Mouse (Mus musculus): ENCODE data around the gene Rasal2. TPM values are rescaled to one million over a fixed set of nuclear protein-coding genes. Genes with fewer than 3 reads are reported as not detected.

The Rasal2 gene
- polyA plus RNA-seq, 2 experiments: 0.58 to 1.1 TPM

DNA sequence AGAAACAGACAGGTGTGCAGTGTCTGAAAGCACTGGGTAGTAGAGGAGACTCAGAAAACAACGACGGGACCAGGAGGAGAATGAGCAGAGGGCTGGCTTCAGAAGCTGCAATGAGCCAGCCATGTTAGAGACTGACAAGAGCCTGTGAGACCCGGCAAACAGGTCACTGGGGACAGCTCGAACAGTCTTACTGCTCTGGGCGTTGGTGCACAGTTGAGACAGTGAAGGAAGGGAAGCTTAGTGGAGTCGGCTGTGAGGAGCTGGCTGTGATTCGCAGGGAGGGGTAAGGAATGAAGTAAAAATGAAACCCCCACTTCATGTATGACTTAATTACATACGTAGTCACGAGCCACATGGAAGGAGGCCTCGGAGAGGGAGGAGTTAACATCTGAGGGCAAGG lies 37.1 kb upstream of the Rasal2 start:
- Histone ChIP-seq H3K27me3 (ENCODE audit: control insufficient read depth, insufficient read depth, low read length) (no peaks in the 10 kb centered on the region), H3K36me3 (replicated peaks; ENCODE audit: control insufficient read depth, insufficient read depth, low read depth) (no peaks in the 10 kb centered on the region), H3K4me2 (ENCODE audit: low read depth) (peak overlapping the region; percentile 53), H3K4me3 (ENCODE audit: insufficient read depth in 1 of 2, low read depth in 2 of 2, low read length in 2 of 2) (peak overlapping the region in 1 of 2 experiments; percentile 14; a peak in 2 of 4 replicates), H3K9me3 (ENCODE audit: control insufficient read depth, low read length) (no peaks in the 10 kb centered on the region), H3K9ac (replicated peaks) (no peak overlapping the region), H3K27ac (no peak overlapping the region), H3K4me1 (replicated peaks; ENCODE audit: control insufficient read depth in 2 of 2, insufficient read depth in 2 of 2, low read length in 1 of 2) (peaks cover 0 to 13% of the 10 kb centered on the region in 2 experiments; a peak in 2 of 4 replicates)
- no peak for ATAC-seq (ENCODE audit: insufficient read depth)
- DNase-seq (ENCODE audit: low read depth in 3 of 3, low spot score in 3 of 3): no peak
- TF ChIP-seq EP300 (IDR thresholded peaks at IDR 0.05; ENCODE audit: low read depth): no peak
- TF ChIP-seq CTCF (IDR thresholded peaks at IDR 0.05; ENCODE audit: low read depth): no peak
- 12% methylated on average over 10 of the region's 10 CpGs for WGBS (ENCODE audit: insufficient replicate concordance)

DNA sequence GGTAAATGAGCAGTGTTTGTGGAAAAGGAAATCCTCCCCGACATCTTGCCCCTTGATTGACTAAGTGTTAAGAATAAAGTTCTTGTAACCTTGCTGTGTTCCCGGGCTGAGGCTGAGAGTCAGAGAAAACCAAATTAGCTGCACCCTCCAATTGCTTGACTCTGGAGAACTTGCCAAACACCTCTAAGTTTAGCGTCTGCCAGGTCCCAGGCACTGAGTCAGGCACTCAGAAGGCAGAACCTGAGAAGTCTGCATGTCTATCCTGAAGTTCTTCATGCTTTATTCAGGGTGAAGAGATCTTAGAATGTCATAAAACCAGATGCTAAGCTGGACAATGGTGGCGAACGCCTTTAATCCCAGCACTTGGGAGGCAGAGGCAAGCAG lies 36.4 kb upstream of the Rasal2 start:
- no peak for TF ChIP-seq EP300 (IDR thresholded peaks at IDR 0.05; ENCODE audit: low read depth)
- TF ChIP-seq CTCF (IDR thresholded peaks at IDR 0.05; ENCODE audit: low read depth): no peak
- H3K36me3 ChIP-seq (replicated peaks; ENCODE audit: control insufficient read depth, insufficient read depth, low read depth): no peaks in the 10 kb centered on the region
- no peak for DNase-seq (ENCODE audit: low read depth in 3 of 3, low spot score in 3 of 3)
- no peak overlapping the region for H3K27ac ChIP-seq
- no peaks in the 10 kb centered on the region for H3K9me3 ChIP-seq (ENCODE audit: control insufficient read depth, low read length)
- no peak overlapping the region for H3K4me3 ChIP-seq (ENCODE audit: insufficient read depth in 1 of 2, low read depth in 2 of 2, low read length in 2 of 2)
- no peak for ATAC-seq (ENCODE audit: insufficient read depth)
- H3K4me2 ChIP-seq (ENCODE audit: low read depth): no peak overlapping the region
- H3K27me3 ChIP-seq (ENCODE audit: control insufficient read depth, insufficient read depth, low read length): no peaks in the 10 kb centered on the region
- peaks cover 0 to 15% of the 10 kb centered on the region in 2 experiments; a peak in 2 of 4 replicates for H3K4me1 ChIP-seq (replicated peaks; ENCODE audit: control insufficient read depth in 2 of 2, insufficient read depth in 2 of 2, low read length in 1 of 2)
- H3K9ac ChIP-seq (replicated peaks): no peak overlapping the region
- WGBS (ENCODE audit: insufficient replicate concordance): 37% methylated on average over 5 of the region's 5 CpGs

DNA sequence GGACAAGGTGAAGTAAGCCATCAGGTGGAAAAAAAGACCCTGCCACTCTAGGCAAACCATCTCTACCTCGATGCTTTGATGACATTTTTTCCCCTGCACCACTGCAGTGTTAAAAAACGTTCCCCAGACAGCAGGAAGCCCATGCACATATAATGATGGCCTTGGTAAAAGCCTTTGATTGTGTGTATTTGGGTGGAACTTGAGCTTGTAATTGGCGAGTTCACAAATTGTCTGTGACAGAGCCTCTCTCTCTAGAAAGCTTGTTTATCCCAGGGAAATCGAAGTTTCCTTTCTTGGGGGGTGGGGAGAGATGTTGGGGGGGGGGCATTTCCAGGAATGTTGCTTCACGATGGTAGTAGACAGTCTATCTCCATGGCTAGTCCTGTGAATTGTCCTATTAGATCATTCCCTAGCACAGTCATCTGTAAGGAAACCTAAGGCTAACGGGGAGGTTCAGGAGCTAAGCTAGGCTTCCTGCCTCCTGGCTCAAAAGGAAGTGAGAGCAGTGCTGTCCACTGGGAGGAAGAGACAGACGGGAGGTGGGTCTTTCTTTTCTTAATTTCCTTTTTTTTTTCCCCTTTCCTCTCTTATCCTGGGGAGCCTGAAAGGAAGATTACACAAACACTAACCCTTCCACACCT lies 35.9 kb upstream of the Rasal2 start:
- Histone ChIP-seq H3K9me3 (ENCODE audit: control insufficient read depth, low read length) (no peaks in the 10 kb centered on the region), H3K27ac (no peak overlapping the region), H3K4me1 (replicated peaks; ENCODE audit: control insufficient read depth in 2 of 2, insufficient read depth in 2 of 2, low read length in 1 of 2) (peaks cover 0 to 15% of the 10 kb centered on the region in 2 experiments; a peak in 2 of 4 replicates), H3K27me3 (ENCODE audit: control insufficient read depth, insufficient read depth, low read length) (no peaks in the 10 kb centered on the region), H3K36me3 (replicated peaks; ENCODE audit: control insufficient read depth, insufficient read depth, low read depth) (no peaks in the 10 kb centered on the region), H3K4me2 (ENCODE audit: low read depth) (no peak overlapping the region), H3K9ac (replicated peaks) (no peak overlapping the region), H3K4me3 (ENCODE audit: insufficient read depth in 1 of 2, low read depth in 2 of 2, low read length in 2 of 2) (no peak overlapping the region)
- WGBS (ENCODE audit: insufficient replicate concordance): 24% methylated on average over 7 of the region's 7 CpGs
- ATAC-seq (ENCODE audit: insufficient read depth): no peak
- TF ChIP-seq EP300 (IDR thresholded peaks at IDR 0.05; ENCODE audit: low read depth) (no peak), CTCF (IDR thresholded peaks at IDR 0.05; ENCODE audit: low read depth) (no peak)
- DNase-seq (ENCODE audit: low read depth in 3 of 3, low spot score in 3 of 3): no peak

DNA sequence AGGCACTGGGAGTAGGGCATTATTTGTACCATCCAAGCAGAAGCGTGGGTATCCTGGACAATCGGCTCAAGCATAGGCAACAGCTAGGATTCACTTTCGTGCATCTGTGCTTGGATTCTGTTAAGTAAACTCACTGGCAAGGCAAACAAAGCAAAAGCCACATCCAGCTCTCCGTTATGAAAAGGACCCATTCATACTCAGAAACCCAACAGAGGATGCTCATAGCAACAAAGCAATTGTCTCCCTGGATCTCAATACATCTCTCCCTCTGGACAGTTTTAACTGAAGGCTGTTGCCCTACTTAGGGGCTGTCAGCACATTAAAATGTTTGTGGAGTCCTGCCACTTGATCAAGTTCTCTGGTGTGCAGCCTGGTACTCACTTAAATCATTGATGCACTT lies 34.7 kb upstream of the Rasal2 start:
- TF ChIP-seq EP300 (IDR thresholded peaks at IDR 0.05; ENCODE audit: low read depth): no peak
- TF ChIP-seq CTCF (IDR thresholded peaks at IDR 0.05; ENCODE audit: low read depth): no peak
- Histone ChIP-seq H3K9me3 (ENCODE audit: control insufficient read depth, low read length) (no peaks in the 10 kb centered on the region), H3K9ac (replicated peaks) (no peak overlapping the region), H3K27ac (no peak overlapping the region), H3K4me2 (ENCODE audit: low read depth) (no peak overlapping the region), H3K27me3 (ENCODE audit: control insufficient read depth, insufficient read depth, low read length) (no peaks in the 10 kb centered on the region), H3K4me3 (ENCODE audit: insufficient read depth in 1 of 2, low read depth in 2 of 2, low read length in 2 of 2) (no peak overlapping the region), H3K36me3 (replicated peaks; ENCODE audit: control insufficient read depth, insufficient read depth, low read depth) (no peaks in the 10 kb centered on the region), H3K4me1 (replicated peaks; ENCODE audit: control insufficient read depth in 2 of 2, insufficient read depth in 2 of 2, low read length in 1 of 2) (peaks cover 0 to 17% of the 10 kb centered on the region in 2 experiments; a peak in 2 of 4 replicates)
- no peak for ATAC-seq (ENCODE audit: insufficient read depth)
- DNase-seq (ENCODE audit: low read depth in 3 of 3, low spot score in 3 of 3): no peak
- 55% methylated on average over 4 of the region's 4 CpGs for WGBS (ENCODE audit: insufficient replicate concordance)

DNA sequence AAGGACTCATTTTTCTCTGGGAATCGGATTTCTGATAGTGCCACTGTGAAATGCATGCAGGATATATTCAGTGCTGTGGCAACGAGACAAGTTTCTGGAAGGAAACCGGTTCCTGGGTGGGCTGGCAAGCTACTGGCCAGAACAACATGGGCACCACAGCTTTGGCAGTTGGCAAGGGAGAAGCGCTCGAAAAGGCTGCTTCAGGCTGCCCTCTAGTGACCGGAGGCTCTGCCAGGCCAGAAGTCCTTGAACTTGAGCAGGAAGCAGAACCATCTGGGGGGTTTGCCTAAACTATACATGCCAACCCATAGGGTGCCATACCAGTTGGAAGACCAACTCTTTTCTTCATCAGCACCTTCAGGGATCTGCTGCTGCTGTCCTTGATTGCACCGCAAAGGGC lies 33.9 kb upstream of the Rasal2 start:
- Histone ChIP-seq H3K4me3 (ENCODE audit: insufficient read depth in 1 of 2, low read depth in 2 of 2, low read length in 2 of 2) (no peak overlapping the region), H3K27ac (no peak overlapping the region), H3K27me3 (ENCODE audit: control insufficient read depth, insufficient read depth, low read length) (no peaks in the 10 kb centered on the region), H3K4me2 (ENCODE audit: low read depth) (no peak overlapping the region), H3K4me1 (replicated peaks; ENCODE audit: control insufficient read depth in 2 of 2, insufficient read depth in 2 of 2, low read length in 1 of 2) (peaks cover 0 to 17% of the 10 kb centered on the region in 2 experiments; a peak in 2 of 4 replicates), H3K9me3 (ENCODE audit: control insufficient read depth, low read length) (no peaks in the 10 kb centered on the region), H3K9ac (replicated peaks) (no peak overlapping the region), H3K36me3 (replicated peaks; ENCODE audit: control insufficient read depth, insufficient read depth, low read depth) (no peaks in the 10 kb centered on the region)
- WGBS (ENCODE audit: insufficient replicate concordance): 41% methylated on average over 7 of the region's 7 CpGs
- peak; percentile 57 for TF ChIP-seq CTCF (IDR thresholded peaks at IDR 0.05; ENCODE audit: low read depth)
- TF ChIP-seq EP300 (IDR thresholded peaks at IDR 0.05; ENCODE audit: low read depth): no peak
- no peak for DNase-seq (ENCODE audit: low read depth in 3 of 3, low spot score in 3 of 3)
- ATAC-seq (ENCODE audit: insufficient read depth): no peak
